Mouse (Mus musculus) kidney, adult 11 months (tissue): ENCODE measurements around the gene Gm21913.
"Not testable (repeated sequence)": the region's sequence is repeated elsewhere in the genome, so short reads cannot be mapped to it uniquely, and the experiment has no call there.

Experiments
- DNase-seq: peaks from one replicate; pipeline ENCODE4 v3.0.0; 2022

The Gm21913 gene

DNA sequence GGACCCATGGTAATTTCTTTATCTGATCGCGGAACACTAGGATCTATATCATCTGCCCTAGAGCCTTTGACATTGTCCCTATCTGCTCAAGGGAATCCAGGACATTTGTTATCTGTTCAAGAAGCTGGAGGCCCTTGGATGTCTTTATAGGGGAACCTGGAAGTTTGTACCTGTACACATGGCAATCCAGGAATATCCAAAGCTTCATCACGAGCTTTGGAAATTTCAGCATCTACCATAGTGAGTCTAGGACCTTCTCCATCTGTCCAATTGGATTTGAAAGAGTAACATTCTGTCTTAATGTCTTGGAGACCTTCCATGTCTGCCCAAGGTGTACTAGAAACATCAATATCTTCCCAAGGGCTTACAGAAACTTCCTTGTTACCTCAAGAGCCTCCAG, at the start of gene Gm21913:
Gene Gm21913 (plus strand): TSS at position 301 of the 400 bp plus-strand sequence.
- DNase-seq, result not testable (repeated sequence)
